15 mouse cellular contexts compared by ENCODE assay signal in genomic region chr10:90696687-90697086, GRCm38 (mm10).
DNase-seq lines count a peak whose midpoint lies in the region; ATAC-seq lines count a peak whose summit lies in the region.
"Had no signal": no experiment of that assay in that cellular context is flagged by ENCODE, and none has a peak within 500 bp of the region (broad histone marks: within the 10 kb centered on the region; RNA-seq: fewer than 3 reads in every experiment).

No protein-coding gene starts in this region.

- H3K27ac ChIP-seq in hindbrain, embryonic 14.5 days = no peak overlapping the region
- H3K27ac ChIP-seq in hindbrain, embryonic 16.5 days (ENCODE audit: low read depth, low read length) = no peak overlapping the region; the same call in 1 of the 2 replicates
- H3K27ac ChIP-seq: embryonic facial prominence, embryonic 10.5 days; kidney, embryonic 15.5 days had no signal

- no peak overlapping the region for H3K9ac ChIP-seq in hindbrain, embryonic 14.5 days
- no peak overlapping the region for H3K9ac ChIP-seq in hindbrain, embryonic 16.5 days (ENCODE audit: low read depth, low read length)
- H3K9ac ChIP-seq: kidney, embryonic 15.5 days had no signal

- ATAC-seq in hindbrain, embryonic 14.5 days (ENCODE audit: low FRiP score) = peak; percentile 14; the same call in 1 of the 2 replicates
- no peak for ATAC-seq in hindbrain, embryonic 16.5 days
- no peak for ATAC-seq in monocyte, adult 5-6 weeks (replicated peaks; ENCODE audit: insufficient number of reproducible peaks, low FRiP score, low TSS enrichment, poor library complexity, severe bottlenecking)

- H3K36me3 ChIP-seq in hindbrain, embryonic 14.5 days (replicated peaks; ENCODE audit: control insufficient read depth, insufficient read depth) = no peaks in the 10 kb centered on the region
- H3K36me3 ChIP-seq in hindbrain, embryonic 16.5 days (ENCODE audit: control insufficient read depth, insufficient read depth, low read length) = no peaks in the 10 kb centered on the region
- H3K36me3 ChIP-seq: embryonic facial prominence, embryonic 10.5 days; kidney, embryonic 15.5 days had no signal

- peaks cover 11% of the 10 kb centered on the region for H3K4me1 ChIP-seq in hindbrain, embryonic 14.5 days (replicated peaks; ENCODE audit: control insufficient read depth, insufficient read depth, low read length)
- peaks cover 2% of the 10 kb centered on the region; the same call in 1 of the 2 replicates for H3K4me1 ChIP-seq in hindbrain, embryonic 16.5 days (ENCODE audit: control insufficient read depth, insufficient read depth, low read depth, low read length)
- H3K4me1 ChIP-seq: kidney, embryonic 15.5 days had no signal

- H3K4me3 ChIP-seq in hindbrain, embryonic 14.5 days (replicated peaks; ENCODE audit: low read length) = no peak overlapping the region
- H3K4me3 ChIP-seq in hindbrain, embryonic 16.5 days (ENCODE audit: low read length) = no peak overlapping the region
- H3K4me3 ChIP-seq: embryonic facial prominence, embryonic 10.5 days; kidney, embryonic 15.5 days; myocyte had no signal

- WGBS in hindbrain, embryonic 14.5 days = 67% methylated on average over 5 of the region's 5 CpGs
- WGBS in hindbrain, embryonic 16.5 days = 62% methylated on average over 5 of the region's 5 CpGs

- no peak for DNase-seq in hindbrain, embryonic 14.5 days (ENCODE audit: low spot score)
- DNase-seq in right cerebral cortex, postnatal 25 days = peak; percentile 59
- DNase-seq in right cerebral cortex, postnatal 10 days (ENCODE audit: low spot score in 2 of 2) = no peak
- peak; percentile 42 to 48 for DNase-seq in cerebellum, postnatal 36 days
- peak; percentile 83 for DNase-seq in telencephalon, adult 2 months (ENCODE audit: low read depth, low spot score)
- no peak for DNase-seq in adrenal gland, postnatal 25 days
- DNase-seq: adrenal gland, postnatal 10 days; heart, postnatal 10 days; lung, adult 18-20 months; thymus, adult 18-20 months had no signal

- no peaks in the 10 kb centered on the region for H3K9me3 ChIP-seq in hindbrain, embryonic 14.5 days (ENCODE audit: control insufficient read depth, low read length)
- H3K9me3 ChIP-seq in hindbrain, embryonic 16.5 days (ENCODE audit: control insufficient read depth, low read length) = no peaks in the 10 kb centered on the region
- H3K9me3 ChIP-seq: embryonic facial prominence, embryonic 10.5 days; kidney, embryonic 15.5 days had no signal

- no peaks in the 10 kb centered on the region for H3K27me3 ChIP-seq in hindbrain, embryonic 14.5 days (ENCODE audit: control insufficient read depth, insufficient read depth, low read length)
- H3K27me3 ChIP-seq in hindbrain, embryonic 16.5 days (replicated peaks; ENCODE audit: control insufficient read depth, insufficient read depth, low read length) = no peaks in the 10 kb centered on the region
- H3K27me3 ChIP-seq: kidney, embryonic 15.5 days had no signal

- no peak overlapping the region for H3K4me2 ChIP-seq in hindbrain, embryonic 14.5 days (replicated peaks)
- H3K4me2 ChIP-seq in hindbrain, embryonic 16.5 days (ENCODE audit: low read length) = no peak overlapping the region
- H3K4me2 ChIP-seq: kidney, embryonic 15.5 days had no signal

Comparison
In these comparisons a context has a peak if more than half of its experiments do, and no peak if none do; other contexts are left out.
1. DNase-seq: peak in right cerebral cortex, postnatal 25 days (single experiment), cerebellum, postnatal 36 days (2 of 2) and telencephalon, adult 2 months (single experiment); none in hindbrain, embryonic 14.5 days (single experiment), right cerebral cortex, postnatal 10 days (0 of 2) and adrenal gland, postnatal 25 days (single experiment).